Mouse (Mus musculus) frontal cortex, adult 2 months (tissue): ENCODE measurements around the gene Fig4. TPM values are rescaled to one million over a fixed set of nuclear protein-coding genes. Genes with fewer than 3 reads are reported as not detected.

Source experiments
- DNase-seq, 2 experiments: peaks; one replicate each; pipeline ENCODE4 v3.0.0; 2022; ENCODE audit warnings: low spot score in 1 of 2; ENCODE audit errors: extremely low spot score in 1 of 2
- polyA plus RNA-seq: library from polyadenylated mRNA; depleted of rRNA; stranded (reverse); fragments of >200 nt; gene quantifications from 2 replicates; pipeline ENCODE4 v1.2.3, GENCODE M21; 2012

Gene Fig4
- polyA plus RNA-seq, 1 experiment: 20.4 TPM

DNA sequence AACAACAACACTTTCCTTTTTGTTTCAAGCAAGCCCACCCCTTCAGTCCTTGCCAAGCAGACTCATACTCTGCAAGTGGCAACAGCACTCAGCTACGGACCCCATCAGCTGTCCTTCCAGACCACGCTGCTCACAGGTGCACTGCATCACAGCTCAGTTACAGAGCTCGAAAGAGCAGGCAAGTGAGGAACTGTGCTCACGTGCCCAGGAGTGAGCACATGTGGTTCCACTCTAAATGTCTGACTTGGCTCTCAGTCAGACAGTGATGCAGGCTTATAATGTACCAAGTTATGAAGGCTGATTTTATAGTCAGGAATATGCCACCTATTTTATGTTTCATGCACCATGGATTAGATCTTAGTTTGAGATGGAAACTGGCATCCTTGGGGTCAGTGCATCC, 79.6 kb downstream of the Fig4 start:
- DNase-seq: no peak

DNA sequence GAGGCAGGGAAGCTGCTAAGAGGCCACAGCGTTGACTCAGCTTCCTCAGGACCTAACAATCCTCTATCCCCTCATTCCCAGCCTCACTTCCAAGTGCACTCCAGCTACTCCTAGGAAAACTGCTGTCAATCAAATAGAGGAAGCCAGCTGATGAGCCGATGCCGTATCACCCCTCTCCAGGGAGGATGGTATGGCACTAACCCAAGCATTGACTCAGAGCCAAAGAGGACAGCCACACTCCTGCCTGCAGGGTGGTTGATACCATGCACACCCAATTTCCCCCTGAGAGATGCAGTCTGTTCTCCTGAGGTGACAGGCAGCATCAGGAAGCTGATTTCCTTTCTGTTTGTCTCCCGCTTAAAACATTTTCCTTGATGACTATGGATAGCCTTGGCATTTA, 81.9 kb downstream of the Fig4 start:
- no peak for DNase-seq

DNA sequence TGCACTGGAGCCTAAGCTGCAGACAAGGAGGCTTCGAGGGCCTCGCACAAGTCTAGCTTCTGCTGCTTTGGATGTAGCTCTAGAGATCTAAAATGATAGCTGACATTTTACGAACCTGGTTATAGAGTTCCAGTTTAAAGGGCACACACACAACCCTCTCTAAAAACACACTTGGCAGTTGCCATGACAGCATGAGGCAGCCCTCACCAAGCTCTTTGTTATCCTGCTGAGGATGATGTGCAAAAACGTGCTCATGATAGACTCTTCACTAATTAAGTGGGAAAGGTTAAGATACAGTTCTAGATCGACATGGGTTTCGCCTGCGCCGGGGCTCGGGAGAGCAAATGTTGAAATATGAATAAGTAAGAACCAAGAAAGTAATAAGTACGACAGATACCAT, 84.2 kb downstream of the Fig4 start:
- DNase-seq: no peak

- no peak for DNase-seq
Observed at GRCm38 (mm10) chr10:41214083-41214482, 89.0 kb downstream of the Fig4 start.

DNA sequence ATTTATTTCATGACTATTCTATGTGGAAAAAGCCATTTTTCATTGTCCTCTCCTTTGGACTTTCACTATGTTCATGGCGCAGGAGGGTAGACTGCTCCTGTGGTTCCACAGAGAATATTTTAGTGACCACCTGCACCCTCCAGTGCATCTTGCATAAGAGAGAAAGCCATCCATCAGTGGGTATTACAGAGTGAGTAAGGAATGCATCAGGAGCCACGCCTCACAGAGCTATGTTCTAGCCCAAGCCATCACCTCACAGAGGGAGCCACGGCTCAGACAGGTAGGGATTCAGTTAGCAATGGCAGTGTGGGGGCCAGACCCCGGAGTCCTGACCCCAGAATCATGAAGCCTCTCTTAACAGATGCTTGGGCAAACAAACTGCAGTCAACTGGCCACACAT, 93.5 kb downstream of the Fig4 start:
- no peak for DNase-seq

DNA sequence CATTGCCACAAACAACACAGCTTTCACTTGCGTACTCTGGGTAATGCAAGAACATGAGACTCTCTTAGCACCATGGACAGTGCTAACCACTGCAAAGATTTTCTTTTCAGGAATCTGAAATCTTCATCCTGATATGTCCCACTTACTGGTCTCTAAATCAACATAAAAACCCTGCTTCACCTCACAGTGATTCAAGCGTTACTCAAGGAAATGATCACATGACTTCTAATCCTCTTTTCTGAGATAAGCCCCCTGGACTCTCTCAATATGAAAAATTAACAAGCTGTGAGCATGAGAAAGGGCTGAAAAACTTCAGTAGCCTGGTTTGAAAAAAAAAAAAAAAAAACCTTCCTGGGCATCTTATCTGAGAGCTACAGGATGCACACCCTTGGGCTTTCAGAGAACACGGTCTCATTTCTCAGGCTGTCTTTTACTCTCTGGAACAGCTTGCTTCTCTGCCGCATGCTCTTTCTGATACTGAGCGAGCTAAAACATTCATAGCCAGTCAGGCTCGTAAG, 94.1 kb downstream of the Fig4 start:
- no peak for DNase-seq

- DNase-seq: no peak
Observed at GRCm38 (mm10) chr10:41205647-41206046, 97.4 kb downstream of the Fig4 start.

- no peak for DNase-seq
Observed at GRCm38 (mm10) chr10:41204637-41205315, 98.3 kb downstream of the Fig4 start.

GRCm38 (mm10) chr10:41204191-41204590, 98.9 kb downstream of the Fig4 start:
- DNase-seq: no peak

DNA sequence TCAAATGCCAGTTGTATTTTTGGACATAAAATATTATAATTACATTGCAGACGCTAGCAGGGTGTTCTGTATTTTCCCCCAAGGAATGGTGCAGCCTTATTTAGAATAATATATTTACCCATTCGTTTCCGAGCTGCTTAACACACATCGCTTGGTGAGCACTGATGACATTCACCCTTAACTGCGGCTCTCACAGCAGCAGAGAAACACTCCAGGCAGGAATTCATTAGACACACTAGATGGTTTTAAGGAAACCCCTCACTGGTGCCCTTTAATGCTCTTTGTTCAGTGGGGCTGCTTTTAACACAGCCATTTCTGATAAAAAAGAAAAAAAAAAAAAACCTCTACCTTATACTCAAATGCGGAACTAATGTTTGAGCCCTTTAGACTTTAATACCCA, 104.3 kb downstream of the Fig4 start:
- DNase-seq: no peak

GRCm38 (mm10) chr10:41197788-41198187, 105.3 kb downstream of the Fig4 start:
- DNase-seq: no peak

GRCm38 (mm10) chr10:41196295-41196694, 106.8 kb downstream of the Fig4 start:
- DNase-seq: no peak

DNA sequence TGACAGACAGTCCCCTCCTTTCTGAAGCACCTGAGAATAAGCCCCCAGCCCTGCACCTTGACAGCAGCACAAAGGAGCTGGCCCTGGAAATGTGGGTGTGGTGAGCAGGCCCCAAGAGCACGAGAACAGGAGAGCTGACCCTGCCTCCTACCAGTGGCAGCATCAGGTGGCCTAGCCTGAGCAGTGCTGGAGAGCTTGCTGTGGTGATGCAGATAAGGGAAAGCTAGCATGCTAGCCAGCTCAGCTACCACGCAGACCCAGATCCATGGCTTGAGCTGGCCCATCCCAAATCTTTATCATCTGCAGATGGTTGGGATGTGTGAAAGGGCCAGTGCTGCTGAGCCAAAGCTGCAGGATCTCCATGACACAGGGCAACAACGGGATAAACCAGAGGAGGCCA, 113.7 kb downstream of the Fig4 start:
- DNase-seq: no peak

DNA sequence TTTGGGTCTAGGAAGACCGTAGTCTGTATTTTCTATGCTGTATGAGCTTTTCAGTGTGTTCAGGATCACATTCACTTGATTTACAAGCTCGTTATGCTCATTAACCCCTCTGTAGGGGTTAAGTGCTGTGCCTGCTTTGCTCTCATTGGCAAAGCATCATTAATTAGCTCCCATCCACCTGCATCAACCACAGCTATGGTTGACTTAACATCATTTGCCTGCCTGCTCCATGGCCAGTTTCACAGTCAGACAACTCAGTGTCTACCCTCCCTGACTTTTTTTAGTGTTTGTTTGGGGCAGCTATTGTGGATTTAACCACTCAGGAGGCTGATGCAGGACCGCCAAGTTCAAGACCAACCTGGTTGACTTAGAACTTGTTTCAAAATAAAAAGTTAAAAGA, 119.1 kb downstream of the Fig4 start:
- DNase-seq: no peak

DNA sequence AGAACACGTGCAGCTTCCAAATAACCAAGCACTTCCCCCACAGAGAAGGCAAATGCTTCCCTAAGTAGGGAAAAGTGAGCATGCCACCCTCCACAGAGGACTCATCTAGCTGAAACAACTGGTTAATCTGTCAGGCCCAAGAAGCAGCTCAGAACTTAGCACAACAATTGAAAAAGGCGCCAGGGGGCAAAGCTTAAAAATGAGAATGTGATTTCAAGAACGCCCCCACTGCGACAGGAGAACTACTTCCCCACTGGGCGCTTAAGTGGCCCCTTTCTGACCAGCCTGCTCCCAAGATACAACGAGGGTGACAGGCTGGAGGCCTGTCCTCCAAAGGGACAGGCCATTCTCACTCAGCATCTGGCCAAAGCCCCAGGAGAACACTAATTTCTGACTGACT, 120.4 kb downstream of the Fig4 start:
- DNase-seq: no peak

DNA sequence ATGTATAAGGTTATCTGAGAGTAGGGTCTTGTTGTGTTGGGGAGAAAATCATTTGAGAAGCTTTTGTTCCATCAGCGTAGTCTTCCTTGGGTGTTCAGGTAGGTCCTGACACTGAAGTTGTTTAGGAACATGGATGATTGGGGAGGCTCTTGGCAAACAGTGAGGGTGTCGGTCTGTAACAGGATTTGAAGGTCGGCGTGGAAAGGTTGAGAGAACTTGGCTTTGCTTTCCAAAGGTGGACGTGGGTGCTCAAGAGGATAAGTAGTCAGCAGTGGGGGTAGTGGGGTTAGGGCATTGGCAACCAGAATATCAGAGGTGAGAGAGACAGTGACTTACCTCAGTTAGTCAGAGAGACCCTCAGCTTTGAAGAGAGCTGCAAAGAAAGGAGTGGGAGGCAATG, 136.9 kb downstream of the Fig4 start:
- DNase-seq: no peak

DNA sequence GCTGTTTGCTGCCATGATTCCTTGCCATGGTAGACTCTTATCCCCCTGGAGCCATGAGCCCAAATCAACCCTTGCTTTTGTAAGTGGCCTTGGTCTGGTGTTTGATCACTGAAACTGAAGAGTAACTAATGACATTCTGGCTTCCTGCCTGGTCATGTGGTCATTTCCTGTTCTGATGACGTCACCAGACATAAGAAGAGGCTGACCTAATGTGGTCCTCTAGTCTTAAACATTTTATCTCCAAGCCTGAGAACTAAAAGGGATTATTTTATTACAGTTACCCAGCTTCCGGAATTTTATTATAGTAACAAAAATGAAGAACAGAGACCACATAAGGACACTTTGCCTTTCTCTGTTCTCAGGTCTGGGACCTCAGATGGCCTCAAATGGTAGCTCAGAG, 140.0 kb downstream of the Fig4 start:
- no peak for DNase-seq

DNA sequence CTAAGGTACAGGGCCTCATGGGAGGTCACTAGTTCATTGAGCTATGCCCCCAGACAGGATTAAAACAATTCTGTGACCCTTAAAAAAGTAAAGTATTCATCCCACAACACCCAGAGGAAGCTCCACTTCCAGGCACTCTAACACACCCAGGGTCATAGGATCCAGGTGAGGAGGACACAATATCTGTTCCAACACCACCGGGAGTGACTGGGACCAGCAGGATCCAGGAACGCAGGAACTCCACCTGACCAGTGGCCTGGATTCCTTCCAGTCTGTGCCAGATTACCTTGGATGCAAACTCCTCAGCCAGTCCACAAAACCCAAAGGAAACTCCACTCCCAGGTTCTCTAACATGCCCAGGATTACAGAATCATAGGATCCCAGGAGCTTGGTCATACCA, 145.8 kb downstream of the Fig4 start:
- no peak for DNase-seq

DNA sequence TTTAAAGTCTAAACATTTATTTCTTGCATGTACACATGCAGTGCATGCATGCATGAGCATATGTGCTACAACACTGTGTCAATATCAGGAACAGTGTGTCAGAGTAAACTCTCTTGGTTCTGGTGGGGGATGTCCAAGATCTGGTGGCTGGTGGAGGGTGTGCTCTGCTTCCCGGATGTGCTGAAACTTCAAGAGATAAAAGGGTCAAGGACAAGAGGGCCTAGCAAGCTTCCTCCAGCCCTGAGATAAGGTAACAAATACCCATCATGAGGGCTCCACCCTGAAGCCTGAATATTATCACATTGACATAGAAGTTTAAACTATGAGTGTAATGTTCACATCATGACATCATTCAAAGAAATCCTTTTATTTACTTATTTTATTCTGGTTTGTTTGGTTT, 146.4 kb downstream of the Fig4 start:
- no peak for DNase-seq

DNA sequence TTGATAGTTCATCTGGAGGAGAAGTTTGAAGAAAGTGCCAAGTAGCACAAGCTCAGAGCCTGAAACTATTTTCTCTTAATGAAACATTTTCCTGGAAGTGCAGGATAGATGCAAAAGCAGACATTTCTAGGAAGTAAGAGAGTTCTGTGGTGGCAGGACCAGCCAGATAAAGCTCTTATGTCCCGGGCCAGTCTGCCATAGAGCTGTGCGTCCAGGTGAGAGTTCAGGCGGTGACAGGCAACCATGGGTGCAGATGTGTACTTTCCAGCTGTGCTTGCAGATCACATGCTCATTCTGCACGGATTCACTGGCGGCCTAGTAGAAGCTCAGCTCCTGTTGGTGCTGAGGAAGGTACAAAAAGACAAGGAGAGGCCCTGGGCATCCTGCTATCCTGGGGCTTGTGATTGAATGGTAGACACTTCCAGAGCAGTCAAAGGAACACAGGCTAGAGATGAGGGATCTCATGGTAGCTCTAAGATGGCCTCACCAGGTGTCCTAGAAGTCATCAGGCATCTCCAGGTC, 149.8 kb downstream of the Fig4 start:
- no peak for DNase-seq

DNA sequence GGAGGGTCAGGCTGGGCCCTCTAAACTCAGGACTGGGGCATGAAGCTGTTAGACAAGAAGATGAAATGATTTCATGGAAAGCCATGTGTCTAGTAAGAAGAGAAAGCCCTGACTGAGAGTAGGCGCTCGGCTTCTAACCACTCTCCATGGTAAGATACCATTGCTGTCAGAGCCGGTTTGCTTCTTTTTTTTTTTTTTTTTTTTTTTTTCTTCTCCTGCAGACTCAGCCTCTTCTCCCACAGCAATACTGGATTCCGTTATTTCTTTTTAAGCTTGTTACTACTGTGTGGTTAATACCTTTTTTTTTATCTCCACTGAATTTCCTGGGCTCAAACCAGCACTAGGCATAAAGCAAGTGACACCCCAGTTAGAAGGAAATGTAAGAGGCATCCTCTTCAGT, 151.2 kb downstream of the Fig4 start:
- DNase-seq: no peak

DNA sequence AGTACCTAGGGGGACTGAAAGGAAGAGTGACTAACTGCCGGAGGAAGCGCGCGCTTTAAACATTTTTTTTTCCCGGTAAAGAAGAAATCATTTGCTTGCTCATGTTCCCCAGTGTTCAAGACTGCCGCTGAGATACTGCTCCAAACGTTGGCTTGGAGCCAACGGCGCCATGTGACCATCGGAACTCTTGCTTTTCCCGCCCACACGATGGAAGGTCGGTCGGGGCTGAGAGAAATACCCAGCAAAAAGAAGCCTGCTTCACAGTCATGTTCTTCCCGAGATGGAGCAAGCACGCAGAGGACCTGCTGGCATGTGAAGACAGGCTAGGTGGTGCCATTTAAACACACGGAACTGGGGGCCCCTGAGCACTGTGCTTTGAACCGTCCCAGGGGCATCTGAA, 151.6 kb downstream of the Fig4 start:
- peak in 1 of 2 experiments; percentile 34 for DNase-seq

GRCm38 (mm10) chr10:41151021-41151420, 152.0 kb downstream of the Fig4 start:
- no peak for DNase-seq
